Mouse (Mus musculus) bone marrow macrophage, adult 2 months (primary cell): ENCODE measurements around the gene Hmgcs1.

ENCODE experiments used
- CTCF ChIP-seq: IDR thresholded peaks from 2 replicates; pipeline ENCODE4 v1.5.1; 2012; ENCODE audit warnings: low read depth, mild to moderate bottlenecking, low read length, moderate library complexity
- POLR2A ChIP-seq: IDR thresholded peaks from 2 replicates; pipeline ENCODE4 v1.6.1; 2012; ENCODE audit warnings: mild to moderate bottlenecking, low read depth, low read length, borderline replicate concordance

DNA sequence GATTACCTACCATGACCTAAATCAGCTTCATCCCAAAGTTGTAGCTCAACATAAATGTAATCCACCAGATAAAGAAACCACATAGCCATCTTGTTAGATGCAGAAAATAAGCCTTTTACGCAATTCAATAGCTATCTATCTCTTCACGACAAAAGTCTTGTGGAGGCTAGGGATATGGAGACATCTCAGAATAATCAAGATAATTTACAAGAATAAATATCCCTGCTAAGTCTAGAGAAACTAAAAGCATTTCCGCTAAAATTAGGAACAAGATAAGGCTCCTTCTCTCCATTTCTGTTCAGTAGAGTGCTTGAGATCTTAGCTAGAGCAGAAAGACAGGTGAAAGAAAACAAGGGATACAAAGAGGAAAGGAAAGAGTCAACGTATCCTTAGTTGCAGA lies 56.8 kb downstream of the Hmgcs1 start:
- no peak for TF ChIP-seq POLR2A
- TF ChIP-seq CTCF = no peak
